Mouse (Mus musculus): ENCODE data around the gene Med23.
A peak's percentile ranks its signal among the peaks of the same experiment; 100 is the strongest.

The Med23 gene

GRCm38 (mm10) chr10:24869760-24870290 is at the start of gene Med23:
Gene Med23, plus strand, starts transcription at chr10:24869986.
- peak; percentile 98 for DNase-seq (ENCODE audit: inconsistent ontology term)

DNA sequence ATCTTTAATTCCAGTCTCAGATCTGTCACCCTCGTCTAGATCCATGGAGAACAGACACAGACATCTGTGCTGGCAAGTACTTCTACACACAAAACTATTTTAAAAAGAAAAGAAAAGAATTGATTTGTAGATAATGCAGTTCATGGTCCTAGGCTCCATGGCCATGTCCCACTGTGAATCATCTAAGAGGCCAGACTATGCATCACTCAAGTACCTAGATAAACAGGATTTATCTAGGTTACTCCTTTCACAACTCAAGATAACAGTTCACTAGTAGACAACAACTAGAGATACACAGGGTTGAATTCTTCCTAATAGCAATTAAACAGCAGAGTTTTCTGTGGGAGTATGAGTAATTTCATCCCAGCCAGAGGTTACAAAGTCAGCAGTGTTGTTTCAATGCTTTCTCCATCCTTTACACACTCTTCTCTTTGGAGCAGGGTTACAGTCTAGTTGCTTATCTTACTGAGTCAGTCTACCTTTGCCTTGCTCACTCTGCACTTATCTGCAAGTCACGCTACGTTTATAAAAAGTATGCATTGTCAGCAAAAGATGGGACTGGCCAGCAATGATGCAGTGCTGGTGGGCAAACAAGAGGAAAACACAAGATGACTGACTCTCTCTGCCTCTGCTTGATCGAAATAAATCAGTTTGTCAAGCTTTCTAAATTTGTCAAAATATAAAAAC is 47.7 kb upstream of the Med23 start:
- DNase-seq (ENCODE audit: inconsistent ontology term), result no peak

DNA sequence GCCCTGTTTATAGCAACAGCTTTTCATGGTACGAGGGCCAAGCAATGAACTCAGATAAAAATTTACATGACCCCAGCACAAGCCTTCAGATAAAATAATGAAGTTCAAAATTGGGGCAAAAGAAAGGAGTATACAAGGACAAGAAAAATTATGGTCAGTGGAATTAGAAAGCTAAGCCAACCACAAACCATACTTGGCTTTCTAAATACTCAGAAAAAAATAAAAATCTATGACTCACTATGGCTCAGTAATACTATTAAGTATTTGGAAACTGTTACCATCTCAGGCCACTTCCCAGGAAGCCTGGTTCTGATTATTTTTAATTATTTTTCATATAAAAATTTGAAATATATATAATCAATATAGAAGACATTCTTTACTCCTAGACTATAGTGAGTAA is 46.9 kb upstream of the Med23 start:
- DNase-seq (ENCODE audit: inconsistent ontology term), result no peak

GRCm38 (mm10) chr10:24823265-24823664 is 46.5 kb upstream of the Med23 start:
- no peak for DNase-seq (ENCODE audit: inconsistent ontology term)

DNA sequence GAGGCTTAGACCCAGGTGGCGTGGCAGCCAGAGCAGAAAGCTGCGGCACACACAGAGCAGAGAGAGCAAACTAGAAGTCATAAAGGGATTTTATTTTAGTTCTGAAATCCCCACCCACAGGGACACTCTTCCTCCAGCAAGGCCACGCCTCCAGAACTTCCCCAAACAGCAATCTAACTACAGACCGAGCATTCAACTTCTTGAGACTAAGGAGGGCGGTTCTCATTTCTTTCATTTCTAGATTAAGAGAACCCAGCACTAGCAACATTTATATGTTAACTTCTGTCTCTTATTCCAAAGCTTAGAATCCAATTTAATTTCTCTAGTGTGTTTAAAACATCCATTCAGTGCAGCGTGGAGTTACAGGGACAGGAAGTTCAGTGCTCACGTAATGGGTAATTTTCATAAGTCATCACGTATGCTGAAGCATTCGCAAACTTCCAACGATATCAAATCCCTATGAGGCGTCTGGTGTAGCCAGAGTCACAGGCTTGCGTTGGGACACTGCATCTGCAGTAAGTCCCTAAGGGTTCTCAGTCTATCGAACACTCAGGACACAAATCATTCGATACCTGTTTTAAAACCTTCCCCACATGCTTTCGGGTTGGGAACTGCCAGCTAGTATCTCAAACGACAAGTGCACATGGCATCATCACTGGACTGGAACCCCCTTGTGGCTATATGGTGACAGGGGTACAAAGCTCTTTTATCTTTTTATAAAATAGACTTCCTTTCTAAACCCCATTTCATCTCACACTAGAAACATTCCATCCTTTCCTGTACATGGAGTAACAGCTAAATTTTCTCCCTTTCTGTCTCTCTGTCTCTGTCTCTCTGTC is 45.9 kb upstream of the Med23 start:
- no peak for DNase-seq (ENCODE audit: inconsistent ontology term)

- no peak for DNase-seq (ENCODE audit: inconsistent ontology term)
These were observed 45.2 kb upstream of the Med23 start for GRCm38 (mm10) chr10:24824621-24825020.

DNA sequence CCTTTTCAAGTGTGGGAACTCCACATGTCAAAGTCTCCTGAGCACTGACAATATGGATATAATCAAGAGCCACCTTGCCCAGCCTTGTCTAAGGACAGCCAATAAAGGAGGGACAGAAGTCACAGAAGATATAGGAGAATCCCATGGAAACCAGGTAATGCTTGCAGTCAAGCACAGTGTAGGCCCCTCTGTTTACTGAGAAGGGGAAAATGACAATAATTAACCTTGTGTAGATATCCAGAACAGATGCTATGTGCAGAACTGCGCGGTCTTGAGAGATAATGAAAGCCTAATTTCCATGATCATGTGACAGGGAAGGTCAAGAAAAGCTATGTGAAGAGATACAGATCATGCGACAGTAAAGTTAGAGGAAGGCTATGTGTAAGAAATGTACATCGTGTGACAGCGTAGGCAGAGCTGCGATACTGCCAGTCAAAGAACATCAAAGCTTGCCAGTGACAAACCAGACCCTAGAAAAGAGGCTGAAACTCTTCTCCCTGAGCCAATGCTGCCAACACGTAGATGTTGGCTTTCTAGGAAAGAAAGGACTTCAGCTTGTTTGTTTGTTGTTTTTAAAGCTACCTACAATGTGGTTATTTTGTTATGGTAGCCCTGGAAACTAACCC is 44.2 kb upstream of the Med23 start:
- no peak for DNase-seq (ENCODE audit: inconsistent ontology term)

DNA sequence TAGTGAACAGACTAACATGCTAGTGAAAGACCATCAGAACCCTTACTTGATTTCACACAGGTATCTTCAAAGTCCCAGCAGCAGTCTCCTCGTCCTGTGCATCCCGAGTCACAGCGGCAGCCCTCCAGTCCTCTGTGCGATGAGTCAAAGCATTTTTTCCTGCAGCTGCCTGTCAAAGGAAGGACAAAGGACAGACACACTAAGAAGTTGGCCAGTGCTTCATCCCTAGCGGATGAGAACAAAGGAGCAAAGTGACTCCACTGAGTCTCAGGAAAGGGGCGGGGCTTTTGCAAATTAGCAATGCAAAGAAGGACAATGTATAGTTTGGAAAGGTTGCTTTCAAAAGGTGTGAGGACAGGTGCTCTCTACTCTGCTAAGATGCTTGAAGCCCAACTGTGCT is 43.7 kb upstream of the Med23 start:
- DNase-seq (ENCODE audit: inconsistent ontology term), result no peak

GRCm38 (mm10) chr10:24828136-24828535 is 41.6 kb upstream of the Med23 start:
- no peak for DNase-seq (ENCODE audit: inconsistent ontology term)

GRCm38 (mm10) chr10:24830448-24830847 is 39.3 kb upstream of the Med23 start:
- DNase-seq (ENCODE audit: inconsistent ontology term), result peak; percentile 69

GRCm38 (mm10) chr10:24831377-24832095 is 38.2 kb upstream of the Med23 start:
- no peak for DNase-seq (ENCODE audit: inconsistent ontology term)

DNA sequence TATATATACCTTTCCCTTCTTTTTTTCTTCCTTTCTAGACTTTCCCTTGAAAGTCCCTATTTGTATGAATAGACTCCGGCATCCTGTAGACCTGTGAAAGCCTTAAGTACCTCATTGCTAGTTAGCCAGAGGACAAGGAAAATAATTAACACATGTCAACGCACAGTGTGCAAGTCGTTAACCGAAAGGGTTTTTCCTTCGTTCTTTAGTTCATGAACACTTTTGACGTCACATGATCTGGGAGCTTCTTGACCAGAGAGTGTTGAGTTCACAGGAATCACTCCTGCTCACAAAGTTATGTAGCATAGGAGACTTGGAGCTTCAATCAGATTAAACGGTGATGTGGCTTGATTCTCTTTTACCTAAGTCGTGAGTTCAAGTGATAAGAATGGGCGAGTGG is 37.5 kb upstream of the Med23 start:
- DNase-seq (ENCODE audit: inconsistent ontology term), result no peak

GRCm38 (mm10) chr10:24834634-24835371 is 35.0 kb upstream of the Med23 start:
- no peak for DNase-seq (ENCODE audit: inconsistent ontology term)

- peak; percentile 33 for DNase-seq (ENCODE audit: inconsistent ontology term)
These were observed 34.0 kb upstream of the Med23 start for GRCm38 (mm10) chr10:24835702-24836342.

DNA sequence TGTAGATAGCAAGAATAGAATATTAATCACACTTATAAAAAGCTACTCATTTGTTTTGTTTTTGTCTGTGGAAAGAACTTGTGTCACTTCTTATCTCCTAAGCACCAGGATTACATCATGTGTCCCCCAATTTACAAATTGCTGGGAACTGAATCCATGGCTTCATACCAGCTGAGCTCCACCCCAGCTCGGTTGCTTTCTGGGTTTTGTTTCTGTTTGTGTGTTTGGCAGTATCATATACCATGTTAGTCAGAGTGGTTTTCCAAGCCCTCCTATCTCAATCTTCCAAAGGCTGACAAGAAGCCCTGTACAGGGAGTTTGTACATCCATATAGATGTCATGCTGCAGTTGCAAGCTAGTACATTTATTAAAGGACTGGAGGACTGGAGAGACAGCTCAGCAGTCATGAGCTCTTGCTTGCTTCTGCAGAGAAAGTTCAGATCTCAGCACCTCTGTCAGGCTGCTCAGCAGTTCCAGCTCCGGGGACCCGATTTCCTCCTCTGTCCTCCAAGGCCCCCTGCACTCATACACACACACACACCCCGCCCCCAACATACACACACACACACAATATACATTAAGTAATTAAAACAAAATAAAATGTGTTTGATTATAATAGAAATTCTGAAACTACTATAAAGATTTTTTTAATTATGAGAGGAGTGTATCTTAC is 33.3 kb upstream of the Med23 start:
- peak; percentile 36 for DNase-seq (ENCODE audit: inconsistent ontology term)

- no peak for DNase-seq (ENCODE audit: inconsistent ontology term)
These were observed 29.0 kb upstream of the Med23 start for GRCm38 (mm10) chr10:24840795-24841194.

DNA sequence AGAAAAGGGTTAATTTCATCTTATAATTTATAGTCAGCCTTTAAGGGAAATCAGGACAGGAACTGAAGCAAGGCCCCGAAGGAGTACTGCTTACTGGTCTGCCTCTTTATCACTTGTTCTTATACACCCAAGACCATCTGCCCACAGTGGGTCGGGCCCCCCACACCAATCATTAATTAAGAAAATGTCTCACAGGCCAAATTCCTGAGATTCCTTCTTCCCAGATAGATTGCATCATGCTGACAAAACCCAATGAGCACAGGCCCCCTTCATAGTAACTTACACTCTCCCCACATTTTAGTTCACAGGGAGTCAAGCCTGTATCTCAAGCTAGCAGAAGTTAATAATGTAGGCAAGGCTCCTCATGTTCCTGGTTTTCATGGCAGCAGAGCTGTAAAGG is 27.8 kb upstream of the Med23 start:
- peak; percentile 64 for DNase-seq (ENCODE audit: inconsistent ontology term)

DNA sequence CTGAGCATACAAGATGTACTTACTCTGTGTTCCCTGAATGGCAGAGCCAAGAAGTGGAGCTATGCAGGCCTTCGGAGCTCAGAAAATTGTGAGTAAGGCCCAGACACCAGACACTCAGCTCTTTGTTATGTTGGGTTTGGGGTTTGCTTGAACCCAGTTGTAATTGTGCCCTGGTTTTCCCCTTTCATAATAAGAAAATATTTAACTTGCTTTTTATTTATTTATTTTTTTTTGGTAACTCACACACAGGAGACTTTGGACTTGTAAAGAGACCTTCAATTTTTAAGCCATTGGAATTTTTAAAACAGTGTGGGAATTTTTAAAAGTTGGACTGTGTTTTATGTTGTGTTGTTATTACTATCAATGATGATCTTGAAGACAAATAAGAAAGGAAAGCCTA is 27.1 kb upstream of the Med23 start, which contains the start of gene Enpp3:
TSS of gene Enpp3 (minus strand) at position 148 of the 400 bp plus-strand sequence.
- peak; percentile 63 for DNase-seq (ENCODE audit: inconsistent ontology term)

DNA sequence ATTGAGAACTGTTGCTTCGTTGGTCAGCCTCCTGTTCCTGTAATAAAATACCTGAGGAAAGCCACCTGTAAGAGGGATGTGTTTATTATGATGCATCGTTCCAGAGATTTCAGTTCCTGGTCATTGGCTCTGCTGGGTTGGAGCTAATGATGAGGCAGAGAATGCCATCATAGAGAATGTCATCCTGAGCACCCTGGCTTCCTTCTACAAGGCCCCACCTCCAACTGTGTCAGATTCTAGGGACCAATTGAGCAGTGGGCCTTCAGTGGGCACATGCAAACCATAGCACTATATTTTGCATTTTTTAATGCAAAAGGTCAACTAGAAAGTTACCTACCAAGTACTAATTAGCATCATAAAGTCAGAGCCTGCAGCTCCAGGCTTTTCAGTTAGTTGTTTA is 6.6 kb upstream of the Med23 start:
- DNase-seq (ENCODE audit: inconsistent ontology term), result no peak

- no peak for DNase-seq (ENCODE audit: inconsistent ontology term)
These were observed 5.4 kb upstream of the Med23 start for GRCm38 (mm10) chr10:24864434-24864833.

Data from Muller cell, postnatal 12 days (primary cell).